Mouse (Mus musculus) hindbrain, embryonic 13.5 days (tissue): ENCODE measurements around the gene Tmem208. TPM values are rescaled to one million over a fixed set of nuclear protein-coding genes. Genes with fewer than 3 reads are reported as not detected.

Experiments
- ATAC-seq: fragments of 200-750 bp; cut with Nextera tagmentation; 2 replicates; pipeline ENCODE4 v1.8.0; 2017; ENCODE audit warnings: moderate TSS enrichment; ENCODE audit not compliant: low FRiP score
- H3K27ac ChIP-seq: fragments of 300-500 bp; sonication (generic); 2 replicates; pipeline ENCODE4 v1.5.1; 2015; ENCODE audit warnings: inconsistent platforms, mild to moderate bottlenecking, moderate library complexity
- H3K27me3 ChIP-seq: fragments of 300-500 bp; sonication (generic); 2 replicates; pipeline ENCODE4 v1.6.1; 2015; ENCODE audit warnings: mild to moderate bottlenecking, inconsistent platforms
- H3K36me3 ChIP-seq: fragments of 300-500 bp; sonication (generic); 2 replicates; pipeline ENCODE4 v1.6.1; 2015; ENCODE audit warnings: mild to moderate bottlenecking, inconsistent platforms
- H3K4me1 ChIP-seq: fragments of 300-500 bp; sonication (generic); replicated peaks from 2 replicates; pipeline ENCODE4 v1.6.1; 2015; ENCODE audit warnings: inconsistent platforms
- H3K4me2 ChIP-seq: fragments of 300-500 bp; sonication (generic); 2 replicates; pipeline ENCODE4 v1.6.1; 2015; ENCODE audit warnings: inconsistent platforms, mild to moderate bottlenecking, moderate library complexity
- H3K4me3 ChIP-seq: fragments of 300-500 bp; sonication (generic); 2 replicates; pipeline ENCODE4 v1.5.1; 2015; ENCODE audit warnings: mild to moderate bottlenecking, inconsistent platforms
- H3K9ac ChIP-seq: fragments of 300-500 bp; sonication (generic); 2 replicates; pipeline ENCODE4 v1.6.1; 2015; ENCODE audit warnings: mild to moderate bottlenecking, inconsistent platforms
- H3K9me3 ChIP-seq: fragments of 300-500 bp; sonication (generic); 2 replicates; pipeline ENCODE4 v1.6.1; 2016; ENCODE audit warnings: inconsistent platforms
- WGBS: fragments of 180-500 bp; shearing (Covaris S2); methylation state at CpG from one replicate; pipeline ENCODE4 v1.1.7; 2015; 5-methylcytosine and 5-hydroxymethylcytosine counted together
- polyA plus RNA-seq: library from polyadenylated mRNA; unstranded; fragments of >200 nt; fragmentation: Nextera tagmentation; extraction: Ambion mirVana; gene quantifications from 2 replicates; pipeline ENCODE4 v1.2.1, GENCODE M21; 2015

Tmem208 gene
- polyA plus RNA-seq, 1 experiment from 2014 or later = 136 TPM

DNA sequence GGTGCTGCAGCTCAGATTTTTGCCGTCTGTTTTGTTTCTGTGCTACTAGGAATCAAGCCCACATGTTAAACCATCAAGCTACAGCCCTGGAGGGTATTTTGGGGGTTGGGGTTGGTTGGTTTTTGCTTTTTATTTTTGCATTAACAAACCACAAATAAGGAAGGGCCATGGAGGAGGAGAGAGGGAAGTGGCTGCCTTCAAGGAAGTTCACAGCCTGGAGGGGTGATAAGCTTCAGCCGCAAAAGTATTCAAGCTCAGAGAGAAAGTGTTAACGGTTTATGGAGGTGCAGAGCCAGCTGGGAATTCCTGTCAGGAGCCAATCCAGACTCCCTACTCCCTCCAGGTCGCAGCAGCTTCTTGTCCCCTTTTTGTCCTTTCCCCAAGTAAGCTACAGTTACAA is 12.8 kb downstream of the Tmem208 start:
- peaks cover 4% of the 10 kb centered on the region; the same call in 1 of the 2 replicates for H3K27me3 ChIP-seq
- H3K4me2 ChIP-seq = no peak overlapping the region
- no peak overlapping the region for H3K9ac ChIP-seq
- no peaks in the 10 kb centered on the region for H3K9me3 ChIP-seq
- H3K36me3 ChIP-seq = peaks cover 13% of the 10 kb centered on the region
- H3K27ac ChIP-seq = no peak overlapping the region
- no peak overlapping the region for H3K4me3 ChIP-seq
- 70% methylated on average over 4 of the region's 4 CpGs for WGBS
- H3K4me1 ChIP-seq = peaks cover 7% of the 10 kb centered on the region; the same call in 1 of the 2 replicates
- no peak for ATAC-seq

- H3K4me2 ChIP-seq = no peak overlapping the region
- ATAC-seq = no peak
- peaks cover 4% of the 10 kb centered on the region; the same call in 1 of the 2 replicates for H3K27me3 ChIP-seq
- H3K9me3 ChIP-seq = no peaks in the 10 kb centered on the region
- H3K27ac ChIP-seq = no peak overlapping the region
- H3K36me3 ChIP-seq = peaks cover 4% of the 10 kb centered on the region
- H3K4me1 ChIP-seq = peaks cover 7% of the 10 kb centered on the region; the same call in 1 of the 2 replicates
- no peak overlapping the region; the same call in 1 of the 2 replicates for H3K9ac ChIP-seq
- H3K4me3 ChIP-seq = no peak overlapping the region
- WGBS = 86% methylated on average over 6 of the region's 6 CpGs
Measured at GRCm38 (mm10) chr8:105339886-105340635, 13.9 kb downstream of the Tmem208 start.

DNA sequence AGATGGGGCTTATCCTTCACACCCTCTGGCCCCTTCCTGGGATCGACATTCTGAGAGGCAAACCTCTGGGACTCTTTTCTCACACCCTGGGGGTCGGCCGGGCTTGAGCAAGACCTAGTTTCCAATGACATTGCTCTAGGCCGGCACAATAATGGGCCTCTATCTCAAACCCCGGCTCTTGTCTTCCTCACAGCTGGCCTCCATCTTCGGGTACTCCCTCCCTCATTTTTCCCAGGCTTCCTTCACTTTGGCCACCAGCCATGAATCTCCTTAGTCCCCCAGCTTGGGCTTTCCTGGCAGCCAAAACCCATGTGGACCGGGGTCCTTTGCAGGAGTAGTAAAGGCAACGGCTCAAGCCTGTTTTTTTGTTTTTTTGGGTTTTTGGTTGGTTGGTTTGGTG is 15.2 kb downstream of the Tmem208 start:
- WGBS = 47% methylated on average over 8 of the region's 8 CpGs
- no peak overlapping the region for H3K4me3 ChIP-seq
- no peak overlapping the region for H3K9ac ChIP-seq
- peaks cover 15% of the 10 kb centered on the region; the same call in 1 of the 2 replicates for H3K4me1 ChIP-seq
- H3K9me3 ChIP-seq = no peaks in the 10 kb centered on the region
- no peak overlapping the region for H3K4me2 ChIP-seq
- H3K27ac ChIP-seq = no peak overlapping the region
- H3K36me3 ChIP-seq = peaks cover under 1% of the 10 kb centered on the region; the same call in 1 of the 2 replicates
- peaks cover 9% of the 10 kb centered on the region for H3K27me3 ChIP-seq
- ATAC-seq = no peak

GRCm38 (mm10) chr8:105342768-105343167 is 16.6 kb downstream of the Tmem208 start:
- Histone ChIP-seq H3K4me3 (no peak overlapping the region), H3K27me3 (peaks cover 19% of the 10 kb centered on the region), H3K27ac (no peak overlapping the region), H3K4me1 (peaks cover 28% of the 10 kb centered on the region), H3K4me2 (no peak overlapping the region), H3K9me3 (no peaks in the 10 kb centered on the region), H3K9ac (no peak overlapping the region), H3K36me3 (no peaks in the 10 kb centered on the region)
- 83% methylated on average over 4 of the region's 4 CpGs for WGBS
- ATAC-seq = no peak

DNA sequence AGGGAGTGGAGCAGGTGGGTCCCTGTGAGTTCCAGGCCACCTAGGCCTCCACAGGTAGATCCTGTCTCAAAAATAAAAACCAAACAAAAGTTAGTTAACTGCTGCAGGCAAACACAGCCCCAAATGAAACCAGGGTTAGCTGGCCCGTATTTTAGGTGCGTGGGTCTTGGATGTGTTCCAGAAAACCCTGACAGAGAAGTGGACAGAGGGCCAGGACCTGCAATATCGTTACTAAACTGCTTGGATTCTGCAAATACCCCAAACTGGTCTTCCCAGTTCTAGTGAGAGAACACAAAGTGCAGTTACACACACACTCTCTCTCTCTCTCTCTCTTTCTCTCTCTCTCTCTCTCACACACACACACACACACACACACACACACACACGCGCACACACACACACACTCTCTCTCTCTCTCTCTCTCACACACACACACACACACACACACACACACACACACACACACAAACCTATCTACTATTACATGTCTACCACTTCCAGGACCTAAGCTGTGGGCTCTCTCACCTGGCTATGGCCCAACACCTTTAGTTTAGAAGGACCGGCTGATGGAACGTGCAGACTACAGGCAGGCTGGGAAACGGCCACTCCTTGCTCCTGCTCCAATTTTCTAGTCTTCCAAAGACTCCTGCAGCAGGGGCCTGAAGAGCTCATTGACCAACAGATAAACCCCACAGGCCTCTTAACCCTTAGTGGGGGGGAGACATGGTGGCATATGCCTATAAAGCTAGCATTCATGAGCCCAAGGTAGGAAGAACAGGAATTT is 17.8 kb downstream of the Tmem208 start:
- Histone ChIP-seq H3K4me3 (no peak overlapping the region), H3K4me1 (peaks cover 35% of the 10 kb centered on the region), H3K9me3 (no peaks in the 10 kb centered on the region), H3K27ac (no peak overlapping the region), H3K9ac (0 out of 2 replicates have a peak overlapping the region, but pooled peaks have one; percentile 13), H3K4me2 (no peak overlapping the region), H3K27me3 (peaks cover 19% of the 10 kb centered on the region), H3K36me3 (no peaks in the 10 kb centered on the region)
- WGBS = 82% methylated on average over 8 of the region's 8 CpGs
- ATAC-seq = no peak

DNA sequence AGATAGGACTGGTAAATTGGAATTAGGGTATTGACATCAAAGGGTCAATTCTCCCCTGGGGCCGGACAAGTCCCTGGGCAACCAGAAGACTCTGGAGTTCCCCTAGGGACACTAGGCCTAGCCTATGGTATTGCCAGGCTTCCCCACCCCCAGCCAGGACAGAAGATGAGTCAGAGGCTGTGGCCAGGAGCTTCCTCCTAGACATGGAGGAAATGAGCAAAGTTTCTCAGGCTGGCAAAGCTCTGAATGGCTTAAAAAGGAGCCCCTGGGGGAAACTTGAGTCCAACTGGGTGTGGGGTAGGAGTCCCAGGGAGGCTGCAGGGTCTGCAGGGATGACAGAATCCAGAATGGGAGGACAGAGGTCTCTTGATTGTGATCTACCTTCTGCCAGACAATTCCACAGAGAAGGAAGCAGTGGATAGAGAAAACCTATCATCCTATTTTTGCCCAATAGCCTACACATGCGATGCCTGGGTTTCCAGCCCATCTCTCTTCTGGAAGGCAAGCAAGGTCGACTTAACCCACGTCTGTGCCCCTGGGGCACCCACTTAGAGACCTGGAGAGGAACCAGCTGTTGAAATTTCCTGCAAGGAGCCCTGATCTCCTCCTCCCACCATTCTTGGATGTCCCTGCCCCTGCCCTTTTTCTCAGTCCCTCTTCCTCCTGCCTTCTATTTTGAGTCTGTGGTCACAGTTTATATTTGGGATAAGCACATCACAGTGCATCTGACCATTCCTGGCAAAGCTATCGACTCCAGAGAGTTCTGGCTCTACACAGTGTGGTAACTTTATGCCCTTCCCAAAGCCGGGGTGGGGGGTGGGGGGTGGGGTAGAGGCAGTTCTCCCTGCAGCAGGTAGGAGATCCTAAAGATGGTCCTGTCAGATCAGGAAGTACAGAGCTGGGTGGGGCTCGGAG is 19.2 kb downstream of the Tmem208 start:
- Histone ChIP-seq H3K4me3 (no peak overlapping the region), H3K9ac (no peak overlapping the region), H3K4me2 (no peak overlapping the region), H3K9me3 (no peaks in the 10 kb centered on the region), H3K4me1 (peaks cover 46% of the 10 kb centered on the region), H3K27me3 (peaks cover 19% of the 10 kb centered on the region), H3K36me3 (no peaks in the 10 kb centered on the region), H3K27ac (no peak overlapping the region)
- 73% methylated on average over 7 of the region's 7 CpGs for WGBS
- no peak for ATAC-seq

DNA sequence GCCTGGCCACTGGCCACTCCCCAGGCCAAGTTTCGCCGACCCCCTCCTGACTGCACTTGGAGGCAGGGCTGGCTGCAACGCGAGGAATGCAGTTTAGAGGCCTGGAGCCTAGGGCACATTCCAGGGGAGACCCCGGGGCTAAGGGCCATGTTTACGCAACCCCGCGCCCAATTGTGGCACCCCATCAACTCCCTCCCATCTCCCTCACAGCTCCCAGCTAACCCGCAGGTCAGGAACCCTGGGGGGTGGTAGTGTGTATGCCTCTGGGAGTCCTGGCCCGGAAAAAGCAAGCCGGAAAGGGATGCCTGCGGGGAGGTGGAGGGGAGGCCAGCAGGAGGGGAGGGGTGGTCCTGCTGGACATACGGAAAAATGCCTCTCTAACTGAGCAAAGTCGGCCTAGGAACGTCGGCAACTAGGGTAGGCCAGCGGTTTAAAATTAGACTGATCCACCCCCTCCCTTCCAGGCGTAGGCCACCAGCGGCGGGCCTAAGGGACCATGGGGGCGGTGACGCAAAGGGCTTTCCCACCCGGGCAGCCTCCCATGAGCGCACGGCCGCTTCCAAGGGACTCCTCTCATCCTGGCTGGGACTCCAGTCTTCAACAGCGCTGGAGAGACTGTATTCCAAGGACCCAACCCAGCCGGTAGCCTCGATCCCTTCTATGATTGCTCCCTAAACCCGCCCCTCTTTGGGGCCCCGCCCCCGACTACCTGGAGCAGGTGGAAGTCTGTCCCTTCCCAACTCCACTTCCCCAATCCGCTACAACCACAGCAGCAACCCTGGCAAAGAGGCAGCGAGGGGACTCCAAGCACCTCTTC is 20.7 kb downstream of the Tmem208 start:
- Histone ChIP-seq H3K27ac (no peak overlapping the region; the same call in 1 of the 2 replicates), H3K27me3 (peaks cover 22% of the 10 kb centered on the region), H3K4me3 (peak overlapping the region; percentile 72), H3K4me2 (peak overlapping the region; percentile 94), H3K9ac (peak overlapping the region; percentile 66), H3K9me3 (no peaks in the 10 kb centered on the region), H3K36me3 (no peaks in the 10 kb centered on the region), H3K4me1 (peaks cover 47% of the 10 kb centered on the region)
- WGBS = 2% methylated on average over 34 of the region's 34 CpGs
- ATAC-seq = peak; percentile 8

DNA sequence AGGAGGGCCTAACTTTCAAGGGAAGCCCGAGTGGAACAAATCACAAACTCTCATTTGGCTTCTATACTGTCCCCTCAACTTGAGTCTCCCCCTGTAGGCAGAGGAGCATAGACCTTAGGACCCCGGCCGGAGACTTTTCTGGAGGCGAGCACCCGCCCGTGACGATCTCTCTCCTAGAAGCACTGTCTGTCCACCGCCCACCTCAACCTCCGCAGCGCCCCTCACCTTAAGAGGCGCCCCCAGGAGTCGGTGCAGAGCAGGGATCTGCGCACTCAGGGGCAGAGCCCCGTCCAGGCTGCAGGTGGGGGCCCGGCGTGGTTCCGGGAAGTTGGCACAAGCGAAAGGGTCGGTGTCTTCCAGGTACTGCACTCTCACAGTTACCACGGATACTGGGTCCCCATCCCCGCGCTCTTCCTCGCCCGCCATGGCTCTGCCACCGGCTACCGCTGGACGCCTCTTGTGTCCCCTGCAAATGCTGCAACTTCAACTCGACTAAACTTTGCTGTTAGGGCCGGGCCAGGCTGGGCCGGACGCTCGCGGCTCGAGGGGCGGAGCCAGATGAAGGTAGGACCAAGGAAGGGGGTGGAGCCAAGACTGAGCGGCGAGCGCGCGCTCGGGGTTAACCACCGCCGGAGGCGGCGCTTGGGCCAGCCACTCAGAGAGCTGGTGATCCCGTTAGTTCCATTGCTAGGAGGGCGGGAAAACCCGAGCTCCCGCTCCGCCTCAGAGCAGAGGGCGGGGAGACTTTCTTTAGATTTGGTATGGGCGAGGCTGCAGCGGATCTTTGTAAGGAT is 21.5 kb downstream of the Tmem208 start, which contains the start of gene Fhod1:
Fhod1 (minus strand) TSS at position 526 of the 794 bp plus-strand sequence.
- Histone ChIP-seq H3K9ac (peak within 1 kb of the TSS; percentile 88), H3K27me3 (peaks cover 22% of the 10 kb centered on the region), H3K36me3 (no peaks in the 10 kb centered on the region), H3K4me1 (peaks cover 47% of the 10 kb centered on the region), H3K9me3 (no peaks in the 10 kb centered on the region), H3K27ac (peak within 1 kb of the TSS; percentile 80), H3K4me2 (peak within 1 kb of the TSS; percentile 94), H3K4me3 (peak within 1 kb of the TSS; percentile 72)
- ATAC-seq = peak; percentile 82
- under 1% methylated on average over 53 of the region's 53 CpGs for WGBS

- WGBS = under 1% methylated on average over 34 of the region's 34 CpGs
- Histone ChIP-seq H3K27me3 (peaks cover 22% of the 10 kb centered on the region), H3K9me3 (no peaks in the 10 kb centered on the region), H3K27ac (peak within 1 kb of the TSS; percentile 80), H3K36me3 (no peaks in the 10 kb centered on the region), H3K4me1 (peaks cover 47% of the 10 kb centered on the region), H3K4me2 (peak within 1 kb of the TSS; percentile 94), H3K9ac (peak within 1 kb of the TSS; percentile 88), H3K4me3 (peak within 1 kb of the TSS; percentile 72)
- peak; percentile 30 for ATAC-seq
Measured at GRCm38 (mm10) chr8:105348450-105349095, 22.4 kb downstream of the Tmem208 start, which contains the start of gene Slc9a5. TSS of gene Slc9a5 (plus strand) at chr8:105348843.

- peak overlapping the region; percentile 88 for H3K9ac ChIP-seq
- ATAC-seq = peak; percentile 49
- H3K4me2 ChIP-seq = peak overlapping the region; percentile 94
Measured at GRCm38 (mm10) chr8:105349096-105349771, 23.1 kb downstream of the Tmem208 start.

More at GRCm38 (mm10) chr8:105349096-105349771, 23.1 kb downstream of the Tmem208 start:
- peaks cover 22% of the 10 kb centered on the region for H3K27me3 ChIP-seq
- H3K4me1 ChIP-seq = peaks cover 47% of the 10 kb centered on the region
- under 1% methylated on average over 38 of the region's 48 CpGs for whole genome bisulfite sequencing
- peak overlapping the region; percentile 80 for H3K27ac ChIP-seq
- H3K4me3 ChIP-seq = peak overlapping the region; percentile 72
- no peaks in the 10 kb centered on the region for H3K36me3 ChIP-seq
- H3K9me3 ChIP-seq = no peaks in the 10 kb centered on the region
